Mouse (Mus musculus) ES-Bruce4 (cell line): ENCODE results near the gene Castor1.

Experiments
- CTCF ChIP-seq: IDR thresholded peaks from one replicate; pipeline ENCODE4 v1.8.1; 2011; ENCODE audit warnings: low read depth, low read length
- EP300 ChIP-seq: IDR thresholded peaks from 2 replicates; pipeline ENCODE4 v1.6.1; 2011; ENCODE audit warnings: low read depth, low read length; ENCODE audit not compliant: insufficient read depth
- POLR2A ChIP-seq: IDR thresholded peaks from one replicate; pipeline ENCODE4 v1.8.1; 2011; ENCODE audit warnings: low read length; ENCODE audit not compliant: insufficient read depth

- no peak for TF ChIP-seq CTCF
- TF ChIP-seq EP300 = no peak
- no peak for TF ChIP-seq POLR2A
Observed at GRCm38 (mm10) chr11:4236546-4237067, 18.6 kb downstream of the Castor1 start.
